Comparison of ENCODE assay signal across 10 mouse cellular contexts in genomic region chr3:135729575-135729974, GRCm38 (mm10). TPM values are rescaled to one million over a fixed set of nuclear protein-coding genes. Genes with fewer than 3 reads are reported as not detected.
A peak's percentile ranks its signal among the peaks of the same experiment; 100 is the strongest.
DNase-seq lines count a peak whose midpoint lies in the region; ATAC-seq lines count a peak whose summit lies in the region.
"Had no signal": no experiment of that assay in that cellular context is flagged by ENCODE, and none has a peak within 500 bp of the region (broad histone marks: within the 10 kb centered on the region; RNA-seq: fewer than 3 reads in every experiment).

No protein-coding gene starts in this region.

- no peaks in the 10 kb centered on the region for H3K27me3 ChIP-seq in kidney, embryonic 15.5 days

- H3K27ac ChIP-seq in kidney, embryonic 15.5 days: no peak overlapping the region
- H3K27ac ChIP-seq: liver, embryonic 14.5 days had no signal

- no peak overlapping the region for H3K4me2 ChIP-seq in kidney, embryonic 15.5 days

- H3K9ac ChIP-seq in kidney, embryonic 15.5 days: no peak overlapping the region
- H3K9ac ChIP-seq: liver, embryonic 14.5 days had no signal

- no peaks in the 10 kb centered on the region for H3K36me3 ChIP-seq in kidney, embryonic 15.5 days

- intact Hi-C loops in heart, postnatal 14 days (cut with DNase I): loop anchor here (5.0 kb wide), 1 partner anchor 102 kb away; no protein-coding TSS in a partner anchor
- intact Hi-C loops in left cerebral cortex, postnatal 36 days (cut with DNase I): loop anchor here (5.0 kb wide), 1 partner anchor 97 kb away; no protein-coding TSS in a partner anchor

- DNase-seq in kidney, adult 11 months: peak; percentile 67
- peak; percentile 32 for DNase-seq in adrenal gland, adult 8-10 months
- peak; percentile 65 to 66 for DNase-seq in heart, postnatal 14 days
- peak; percentile 60 for DNase-seq in lung, postnatal 25 days (ENCODE audit: low spot score)
- DNase-seq in spleen, adult 18-20 months: no peak
- DNase-seq in left cerebral cortex, postnatal 36 days (ENCODE audit: low spot score in 2 of 2): no peak
- no peak for DNase-seq in neural tube, embryonic 10.5 days (ENCODE audit: extremely low spot score, low spot score)
- DNase-seq: embryo, embryonic 11 days had no signal

- no peaks in the 10 kb centered on the region for H3K9me3 ChIP-seq in kidney, embryonic 15.5 days (replicated peaks)

- no peak overlapping the region for H3K4me3 ChIP-seq in kidney, embryonic 15.5 days (replicated peaks)

- no peaks in the 10 kb centered on the region for H3K4me1 ChIP-seq in kidney, embryonic 15.5 days

- 64% methylated on average over 5 of the region's 5 CpGs for WGBS in kidney, embryonic 15.5 days

- ATAC-seq in kidney, embryonic 15.5 days (replicated peaks; ENCODE audit: low FRiP score): no peak

RNA-seq across cellular contexts. Expression of gene Nfkb1, which starts 38.2 kb away (rescaled TPM):
- polyA plus RNA-seq in kidney, embryonic 15.5 days (2015; fragmentation: Nextera tagmentation; extraction: Ambion mirVana): 16.7 and 18.5 TPM in 2 replicates
- 10 to 100 TPM; 55.7 to 60.5 (median 58.6) TPM for total RNA-seq in adrenal gland, adult 8-10 months (2022)
- total RNA-seq in heart, postnatal 14 days (2021): 10 to 100 TPM; 44.1 to 45.4 TPM
- total RNA-seq in left cerebral cortex, postnatal 36 days (2021): 10 to 100 TPM; 16.3 to 23.0 TPM

Comparison
In these comparisons a context has a peak if more than half of its experiments do, and no peak if none do; other contexts are left out.
1. DNase-seq: peak in kidney, adult 11 months (single experiment), adrenal gland, adult 8-10 months (single experiment), heart, postnatal 14 days (2 of 2) and lung, postnatal 25 days (single experiment); none in spleen, adult 18-20 months (0 of 2), left cerebral cortex, postnatal 36 days (0 of 2) and neural tube, embryonic 10.5 days (single experiment).